Mouse (Mus musculus): ENCODE data around the gene Pou2f1.

GRCm38 (mm10) chr1:165819147-165819546 lies 183.3 kb downstream of the Pou2f1 start:
- TF ChIP-seq CTCF (IDR thresholded peaks at IDR 0.05; ENCODE audit: low read depth, low read length) (no peak), POLR2A (IDR thresholded peaks at IDR 0.05; ENCODE audit: extremely low read depth, insufficient read depth, low read length) (no peak)

Data from liver, adult 2 months (tissue).